Mouse (Mus musculus): Measurements from ENCODE around the gene Fbrs. TPM values are rescaled to one million over a fixed set of nuclear protein-coding genes. Genes with fewer than 3 reads are reported as not detected.
"Not testable (repeated sequence)": the region's sequence is repeated elsewhere in the genome, so short reads cannot be mapped to it uniquely, and the experiment has no call there.

Fbrs gene
- 15.1 and 30.3 TPM in 2 replicates for total RNA-seq (2017)

- ATAC-seq (replicated peaks; ENCODE audit: low read depth, poor library complexity, severe bottlenecking): peak; percentile 51
Observed at GRCm38 (mm10) chr7:127478635-127479317, at the start of gene Fbrs. Gene Fbrs (plus strand): TSS chr7:127479199.

GRCm38 (mm10) chr7:127435206-127435605, 43.8 kb upstream of the Fbrs start:
- no peak for ATAC-seq (replicated peaks; ENCODE audit: low read depth, poor library complexity, severe bottlenecking)

DNA sequence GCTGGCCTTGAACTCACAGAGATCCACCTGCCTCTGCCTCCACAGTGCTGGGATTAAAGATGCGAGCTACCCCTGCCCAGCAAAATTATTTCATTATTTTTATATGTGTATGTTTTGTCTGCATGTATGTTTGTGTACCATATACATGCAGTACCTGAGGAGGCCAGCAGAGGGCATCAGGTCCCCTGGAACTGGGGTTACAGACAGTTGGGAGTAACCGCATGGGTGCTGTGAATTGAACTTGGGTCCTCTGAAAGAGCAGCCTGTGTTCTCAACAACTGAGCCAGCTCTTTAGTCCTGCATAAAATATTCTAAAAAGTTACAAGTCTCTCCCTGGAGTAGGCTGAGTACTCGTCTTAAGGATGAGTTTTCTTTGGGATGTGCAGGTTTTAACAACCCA, 41.3 kb upstream of the Fbrs start:
- ATAC-seq (replicated peaks; ENCODE audit: low read depth, poor library complexity, severe bottlenecking): no peak

GRCm38 (mm10) chr7:127443976-127444375, 35.0 kb upstream of the Fbrs start:
- ATAC-seq (replicated peaks; ENCODE audit: low read depth, poor library complexity, severe bottlenecking): no peak

DNA sequence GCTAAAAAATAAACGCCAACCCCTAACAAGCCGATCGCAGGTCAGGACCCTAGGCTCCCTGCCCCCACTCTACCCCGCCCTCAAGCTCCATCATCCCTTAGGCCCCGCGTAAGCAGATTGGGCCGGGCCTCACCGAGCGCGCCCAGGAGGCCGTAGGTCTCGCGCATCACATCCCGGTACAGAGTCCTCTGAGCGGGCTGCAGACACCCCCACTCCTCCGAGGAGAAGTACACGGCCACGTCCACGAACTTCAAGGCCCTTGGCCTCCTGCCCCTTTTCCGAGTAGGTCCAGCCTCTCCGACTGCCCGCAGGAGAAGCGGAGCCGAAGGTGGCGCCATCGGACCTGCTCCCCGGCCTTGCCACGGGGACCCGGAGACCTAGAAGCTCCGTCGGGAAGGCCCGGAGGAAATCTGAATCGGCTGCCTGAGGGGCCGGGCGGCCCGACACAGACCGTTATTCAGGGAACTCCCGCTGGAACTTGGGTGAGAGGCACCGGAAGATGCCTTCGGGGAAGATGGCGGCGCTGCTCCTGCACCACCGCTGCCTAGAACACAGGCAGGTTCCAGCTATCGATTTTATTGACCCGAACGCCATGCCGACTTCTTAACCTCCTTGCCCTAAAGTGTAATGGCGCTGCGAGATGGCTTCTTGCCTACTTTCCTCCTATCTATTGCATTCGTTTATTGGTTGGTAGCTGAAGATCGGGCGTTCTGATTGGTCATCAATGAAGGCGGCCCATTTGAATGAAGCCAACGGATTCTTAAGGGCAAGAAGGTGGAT, 30.3 kb upstream of the Fbrs start, which contains the start of gene Zfp689:
Zfp689 (minus strand) TSS at position 638 of the 780 bp plus-strand sequence.
- peak; percentile 97 for ATAC-seq (replicated peaks; ENCODE audit: low read depth, poor library complexity, severe bottlenecking)

DNA sequence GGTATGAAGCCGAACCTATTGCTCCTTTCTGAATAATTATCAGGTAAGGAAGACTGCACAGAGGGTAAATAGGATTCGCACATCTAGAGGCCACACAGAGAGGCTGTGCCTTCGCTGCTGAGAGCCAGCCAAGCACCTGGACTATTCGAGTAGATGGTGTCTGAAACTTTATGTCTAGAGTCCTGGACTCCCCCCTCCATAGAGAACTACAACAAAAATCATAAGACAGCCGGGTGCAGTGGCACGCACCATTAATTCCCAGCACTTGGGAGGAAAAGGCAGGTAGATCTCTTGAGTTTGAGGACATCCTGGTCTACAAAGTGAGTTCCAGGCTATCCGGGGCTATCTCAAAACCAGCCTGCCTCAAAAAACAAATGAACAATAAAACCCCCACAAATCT, 29.0 kb upstream of the Fbrs start:
- ATAC-seq (replicated peaks; ENCODE audit: low read depth, poor library complexity, severe bottlenecking): no peak

DNA sequence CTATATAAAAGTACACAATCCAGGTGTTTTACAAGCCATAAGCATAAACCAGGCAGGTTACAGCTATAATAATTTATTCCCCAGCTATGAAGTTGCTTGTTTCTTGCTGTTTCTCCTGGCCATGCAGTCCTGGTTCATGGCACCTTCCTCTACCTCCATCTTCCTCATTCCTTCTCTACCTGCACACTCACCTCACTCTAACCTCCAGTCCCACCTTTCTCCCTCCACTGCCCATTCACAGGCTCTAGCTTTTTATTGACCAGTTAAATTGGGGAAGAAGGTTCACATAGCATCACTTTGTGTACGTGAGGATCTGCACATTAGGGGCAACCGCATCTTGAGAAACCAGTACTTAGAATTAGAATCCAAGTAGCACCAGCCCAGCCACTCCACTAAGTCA, 25.9 kb upstream of the Fbrs start:
- ATAC-seq (replicated peaks; ENCODE audit: low read depth, poor library complexity, severe bottlenecking): no peak

DNA sequence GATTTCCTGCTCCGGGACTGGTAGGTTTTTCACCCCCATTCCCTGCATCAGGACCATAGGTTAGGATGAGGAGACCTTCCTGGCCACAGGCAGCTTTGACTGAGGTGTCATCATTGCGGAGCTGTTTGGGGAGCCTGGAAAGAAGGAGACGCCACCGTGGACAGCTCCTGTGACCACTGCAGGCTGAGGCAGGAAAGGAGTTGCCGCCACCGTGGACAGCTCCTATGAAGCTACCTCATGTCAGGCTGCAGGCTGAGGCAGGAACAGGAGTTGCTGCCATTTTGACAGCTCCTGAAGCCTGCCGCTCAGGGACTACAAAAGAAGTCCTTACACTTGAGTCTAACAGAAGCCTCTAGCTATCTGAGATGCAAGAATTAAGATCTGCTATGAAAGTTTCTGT, 24.1 kb upstream of the Fbrs start:
- no peak for ATAC-seq (replicated peaks; ENCODE audit: low read depth, poor library complexity, severe bottlenecking)

GRCm38 (mm10) chr7:127458371-127459122, 20.5 kb upstream of the Fbrs start:
- not testable (repeated sequence) for ATAC-seq (replicated peaks; ENCODE audit: low read depth, poor library complexity, severe bottlenecking)

DNA sequence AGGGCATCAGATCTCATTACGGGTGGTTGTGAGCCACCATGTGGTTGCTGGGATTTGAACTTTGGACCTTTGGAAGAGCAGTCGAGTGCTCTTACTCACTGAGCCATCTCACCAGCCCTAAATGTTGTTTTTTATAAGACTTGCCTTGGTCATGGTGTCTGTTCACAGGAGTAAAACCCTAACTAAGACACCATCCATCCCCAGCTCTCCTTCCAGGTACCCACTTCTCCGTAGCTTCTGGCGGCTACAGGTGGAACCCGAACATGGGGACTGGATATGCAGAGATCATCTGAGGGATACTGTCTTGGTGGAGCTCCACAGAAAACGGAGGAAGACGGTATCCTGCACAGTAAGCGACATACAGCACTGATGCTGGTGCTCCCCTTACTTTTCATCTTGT, 19.7 kb upstream of the Fbrs start, which contains the start of gene Prr14:
Prr14 (plus strand) TSS at position 301 of the 400 bp plus-strand sequence.
- ATAC-seq (replicated peaks; ENCODE audit: low read depth, poor library complexity, severe bottlenecking): not testable (repeated sequence)

DNA sequence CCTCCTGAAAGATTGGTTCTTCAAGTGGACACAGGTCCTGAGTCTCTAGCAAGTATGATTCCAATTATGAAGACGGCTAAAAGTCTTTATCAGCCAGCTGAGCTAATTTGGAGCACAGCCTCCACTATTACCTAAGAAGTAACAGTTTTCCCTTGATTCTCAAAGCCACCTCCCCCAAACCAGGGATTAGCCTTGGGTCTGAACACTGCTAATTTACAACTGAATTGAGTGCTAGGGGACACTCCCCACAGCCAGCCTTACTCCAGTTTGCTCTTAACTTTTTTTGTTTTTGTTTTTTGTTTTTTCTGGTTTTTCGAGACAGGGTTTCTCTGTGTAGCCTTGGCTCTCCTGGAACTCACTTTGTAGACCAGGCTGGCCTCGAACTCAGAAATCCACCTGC, 13.8 kb upstream of the Fbrs start:
- no peak for ATAC-seq (replicated peaks; ENCODE audit: low read depth, poor library complexity, severe bottlenecking)

- ATAC-seq (replicated peaks; ENCODE audit: low read depth, poor library complexity, severe bottlenecking): not testable (repeated sequence)
Observed at GRCm38 (mm10) chr7:127465670-127466069, 13.3 kb upstream of the Fbrs start.

DNA sequence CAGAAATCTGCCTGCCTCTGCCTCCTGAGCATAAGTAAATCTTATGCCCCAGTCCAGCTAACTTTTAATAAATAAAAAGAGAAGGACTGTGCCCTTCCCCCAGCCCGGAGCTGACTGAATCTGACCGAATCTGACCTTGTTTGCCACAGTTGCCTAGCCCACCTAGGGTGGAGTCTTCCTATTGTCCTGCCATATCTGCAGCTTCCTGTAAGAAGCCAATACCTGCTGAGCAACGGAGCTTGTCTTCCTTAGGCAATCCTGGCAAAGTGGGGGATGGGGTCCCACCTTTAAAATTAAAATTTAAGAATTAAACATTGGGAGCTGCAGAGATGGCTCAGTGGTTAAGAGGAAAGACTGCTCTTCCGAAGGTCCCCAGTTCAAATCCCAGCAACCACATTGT, 12.4 kb upstream of the Fbrs start:
- no peak for ATAC-seq (replicated peaks; ENCODE audit: low read depth, poor library complexity, severe bottlenecking)

- ATAC-seq (replicated peaks; ENCODE audit: low read depth, poor library complexity, severe bottlenecking): 0 out of 2 replicates have a peak, but pooled peaks have one; percentile 19
Observed at GRCm38 (mm10) chr7:127470011-127470715, 8.8 kb upstream of the Fbrs start.

- ATAC-seq (replicated peaks; ENCODE audit: low read depth, poor library complexity, severe bottlenecking): peak; percentile 86
Observed at GRCm38 (mm10) chr7:127470743-127471645, 8.0 kb upstream of the Fbrs start.

GRCm38 (mm10) chr7:127471646-127472010, 7.4 kb upstream of the Fbrs start:
- ATAC-seq (replicated peaks; ENCODE audit: low read depth, poor library complexity, severe bottlenecking): peak; percentile 27; the same call in 1 of the 2 replicates

DNA sequence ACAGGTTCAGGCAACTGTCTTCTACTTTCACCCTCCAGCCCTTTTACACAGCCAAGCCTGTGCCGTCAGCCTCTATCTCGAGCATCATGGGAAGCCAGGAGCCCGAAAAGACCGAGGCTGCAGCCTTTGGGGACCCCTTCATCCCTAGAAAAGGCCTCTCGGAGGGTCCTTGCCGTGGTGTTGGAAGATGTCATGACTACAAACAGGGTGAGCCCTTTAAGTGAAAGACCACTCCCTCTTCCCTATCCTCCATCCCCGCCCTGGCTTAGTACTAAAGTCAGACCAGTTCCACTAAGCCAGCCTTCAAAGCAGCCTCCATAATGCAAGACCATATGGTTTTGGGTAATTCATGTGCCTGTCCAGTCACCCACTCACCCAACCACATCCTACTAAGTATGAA, 6.9 kb upstream of the Fbrs start:
- no peak for ATAC-seq (replicated peaks; ENCODE audit: low read depth, poor library complexity, severe bottlenecking)

- ATAC-seq (replicated peaks; ENCODE audit: low read depth, poor library complexity, severe bottlenecking): no peak
Observed at GRCm38 (mm10) chr7:127473705-127474104, 5.3 kb upstream of the Fbrs start.
